Mouse (Mus musculus): ENCODE measurements around the gene Rbbp5. TPM values are rescaled to one million over a fixed set of nuclear protein-coding genes. Genes with fewer than 3 reads are reported as not detected.

The Rbbp5 gene
- polyA plus RNA-seq, 1 experiment = 3.3 TPM

- no peak for TF ChIP-seq GATA1 (IDR thresholded peaks at IDR 0.05; ENCODE audit: borderline replicate concordance, low read length)
- no peak for TF ChIP-seq FLI1 (IDR thresholded peaks at IDR 0.05; ENCODE audit: low read length)
- H3K36me3 ChIP-seq (replicated peaks; ENCODE audit: low read length) = no peaks in the 10 kb centered on the region
- H3K4me1 ChIP-seq = peaks cover 3% of the 10 kb centered on the region; the same call in 1 of the 2 replicates
- H3K9me3 ChIP-seq = no peaks in the 10 kb centered on the region
- H3K4me3 ChIP-seq (replicated peaks) = no peak overlapping the region
- H3K27me3 ChIP-seq (replicated peaks) = peaks cover 74% of the 10 kb centered on the region
Observed at GRCm38 (mm10) chr1:132515339-132515738, 38.2 kb downstream of the Rbbp5 start.

DNA sequence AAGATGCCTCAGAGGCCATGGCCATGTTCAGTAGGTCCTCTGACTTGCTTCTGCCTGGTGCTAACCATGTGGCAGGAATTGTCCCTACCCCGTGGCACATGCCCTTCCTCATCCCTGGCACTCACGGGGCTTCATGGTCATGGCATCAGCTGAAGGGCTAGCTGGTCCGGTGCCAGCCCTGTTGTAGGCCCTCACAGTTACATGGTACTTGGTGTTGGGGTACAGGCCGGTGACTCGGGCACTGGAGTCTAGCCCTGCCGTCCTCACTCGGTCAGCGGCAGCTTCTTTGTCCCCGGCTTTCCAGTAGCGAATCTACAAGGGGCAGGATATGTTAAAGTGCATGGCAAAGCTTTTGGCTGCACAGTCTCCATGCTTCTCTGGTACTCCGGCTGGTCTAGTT is 39.6 kb downstream of the Rbbp5 start:
- H3K4me1 ChIP-seq = peaks cover 7% of the 10 kb centered on the region; the same call in 1 of the 2 replicates
- no peaks in the 10 kb centered on the region for H3K9me3 ChIP-seq
- no peaks in the 10 kb centered on the region for H3K36me3 ChIP-seq (replicated peaks; ENCODE audit: low read length)
- TF ChIP-seq GATA1 (IDR thresholded peaks at IDR 0.05; ENCODE audit: borderline replicate concordance, low read length) (no peak), FLI1 (IDR thresholded peaks at IDR 0.05; ENCODE audit: low read length) (no peak)
- peaks cover 81% of the 10 kb centered on the region for H3K27me3 ChIP-seq (replicated peaks)
- no peak overlapping the region for H3K4me3 ChIP-seq (replicated peaks)

DNA sequence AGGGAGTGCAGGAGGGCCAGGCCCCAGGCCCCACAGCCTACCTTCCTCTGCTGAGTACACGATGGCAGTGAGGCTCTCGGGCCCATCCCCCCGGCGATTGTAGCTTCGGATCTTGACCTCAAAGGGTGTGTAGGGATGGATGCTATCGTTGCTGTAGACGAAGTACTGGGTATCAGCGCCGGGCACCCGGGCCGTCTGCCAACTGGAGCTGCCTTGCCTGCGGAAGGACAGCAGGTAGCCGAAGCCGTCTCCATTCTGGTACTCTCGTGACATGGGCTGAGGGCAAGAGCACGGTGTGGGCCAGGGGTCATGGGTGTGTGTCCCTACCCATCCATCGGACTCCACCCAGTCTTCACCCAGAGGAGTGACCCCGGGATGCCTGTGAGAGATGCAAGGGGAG is 41.5 kb downstream of the Rbbp5 start:
- Histone ChIP-seq H3K27me3 (replicated peaks) (peaks cover 87% of the 10 kb centered on the region), H3K36me3 (replicated peaks; ENCODE audit: low read length) (no peaks in the 10 kb centered on the region)
- no peak for TF ChIP-seq GATA1 (IDR thresholded peaks at IDR 0.05; ENCODE audit: borderline replicate concordance, low read length)
- no peak for TF ChIP-seq FLI1 (IDR thresholded peaks at IDR 0.05; ENCODE audit: low read length)

DNA sequence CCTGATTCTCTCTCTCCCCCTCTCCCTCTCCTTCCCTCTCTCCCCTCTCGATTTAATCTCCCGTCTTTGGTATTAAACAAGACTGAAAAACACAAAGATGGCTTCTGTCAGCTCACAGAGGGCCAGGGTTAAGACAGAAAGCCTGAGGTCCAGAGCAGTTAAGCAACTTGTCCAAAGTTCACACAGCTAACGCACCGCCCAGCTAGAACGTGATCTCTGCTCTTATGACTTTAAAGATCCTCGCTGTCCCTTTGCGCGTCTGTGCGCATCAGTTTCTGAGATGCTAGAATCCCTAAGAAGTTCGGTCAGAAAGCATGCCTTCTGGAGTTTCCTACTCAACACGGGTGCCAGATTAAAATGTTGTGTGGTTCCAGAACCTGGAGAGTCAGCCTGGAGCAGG is 42.6 kb downstream of the Rbbp5 start:
- Histone ChIP-seq H3K4me1 (peaks cover 7% of the 10 kb centered on the region; the same call in 1 of the 2 replicates), H3K27me3 (replicated peaks) (peaks cover 81% of the 10 kb centered on the region), H3K36me3 (replicated peaks; ENCODE audit: low read length) (no peaks in the 10 kb centered on the region), H3K4me3 (replicated peaks) (no peak overlapping the region), H3K9me3 (no peaks in the 10 kb centered on the region)
- TF ChIP-seq GATA1 (IDR thresholded peaks at IDR 0.05; ENCODE audit: borderline replicate concordance, low read length) (no peak), FLI1 (IDR thresholded peaks at IDR 0.05; ENCODE audit: low read length) (no peak)

More for the DNA sequence above, 41.5 kb downstream of the Rbbp5 start:
- Histone ChIP-seq H3K9me3 (no peaks in the 10 kb centered on the region), H3K4me3 (replicated peaks) (no peak overlapping the region), H3K4me1 (peaks cover 7% of the 10 kb centered on the region; the same call in 1 of the 2 replicates)

GRCm38 (mm10) chr1:132520764-132521163 is 43.6 kb downstream of the Rbbp5 start:
- no peaks in the 10 kb centered on the region for H3K9me3 ChIP-seq
- peaks cover 7% of the 10 kb centered on the region; the same call in 1 of the 2 replicates for H3K4me1 ChIP-seq
- TF ChIP-seq FLI1 (IDR thresholded peaks at IDR 0.05; ENCODE audit: low read length) (no peak), GATA1 (IDR thresholded peaks at IDR 0.05; ENCODE audit: borderline replicate concordance, low read length) (no peak)
- H3K27me3 ChIP-seq (replicated peaks) = peaks cover 80% of the 10 kb centered on the region
- H3K4me3 ChIP-seq (replicated peaks) = no peak overlapping the region
- no peaks in the 10 kb centered on the region for H3K36me3 ChIP-seq (replicated peaks; ENCODE audit: low read length)

GRCm38 (mm10) chr1:132523048-132523447 is 45.9 kb downstream of the Rbbp5 start:
- TF ChIP-seq GATA1 (IDR thresholded peaks at IDR 0.05; ENCODE audit: borderline replicate concordance, low read length) = no peak
- TF ChIP-seq FLI1 (IDR thresholded peaks at IDR 0.05; ENCODE audit: low read length) = no peak
- Histone ChIP-seq H3K4me1 (peaks cover 7% of the 10 kb centered on the region; the same call in 1 of the 2 replicates), H3K4me3 (replicated peaks) (no peak overlapping the region), H3K9me3 (no peaks in the 10 kb centered on the region), H3K36me3 (replicated peaks; ENCODE audit: low read length) (no peaks in the 10 kb centered on the region), H3K27me3 (replicated peaks) (peaks cover 77% of the 10 kb centered on the region)

DNA sequence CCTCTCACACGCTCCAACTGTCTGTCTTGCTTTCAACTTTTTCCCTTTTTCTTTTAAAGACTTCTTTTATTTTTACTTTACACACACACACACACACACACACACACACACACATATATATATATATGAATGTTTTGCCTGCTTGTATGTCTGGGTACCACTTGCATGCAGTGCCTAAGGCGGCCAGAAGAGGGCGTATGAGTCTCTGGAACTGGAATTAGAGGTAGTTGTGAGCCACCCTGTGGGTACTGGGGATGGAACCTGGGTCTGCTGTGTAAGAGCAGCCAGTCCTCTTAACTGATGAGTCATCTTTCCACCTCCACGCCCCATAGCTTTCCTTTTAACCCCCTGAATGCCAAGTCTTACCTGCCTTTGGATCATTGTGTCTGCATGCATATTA is 46.8 kb downstream of the Rbbp5 start:
- Histone ChIP-seq H3K36me3 (replicated peaks; ENCODE audit: low read length) (no peaks in the 10 kb centered on the region), H3K9me3 (no peaks in the 10 kb centered on the region), H3K4me3 (replicated peaks) (no peak overlapping the region), H3K4me1 (peaks cover 7% of the 10 kb centered on the region; the same call in 1 of the 2 replicates), H3K27me3 (replicated peaks) (peaks cover 77% of the 10 kb centered on the region)
- TF ChIP-seq FLI1 (IDR thresholded peaks at IDR 0.05; ENCODE audit: low read length) (no peak), GATA1 (IDR thresholded peaks at IDR 0.05; ENCODE audit: borderline replicate concordance, low read length) (no peak)

GRCm38 (mm10) chr1:132525832-132526231 is 48.7 kb downstream of the Rbbp5 start:
- H3K9me3 ChIP-seq = no peaks in the 10 kb centered on the region
- TF ChIP-seq FLI1 (IDR thresholded peaks at IDR 0.05; ENCODE audit: low read length) (no peak), GATA1 (IDR thresholded peaks at IDR 0.05; ENCODE audit: borderline replicate concordance, low read length) (no peak)
- H3K27me3 ChIP-seq (replicated peaks) = peaks cover 78% of the 10 kb centered on the region
- H3K36me3 ChIP-seq (replicated peaks; ENCODE audit: low read length) = no peaks in the 10 kb centered on the region
- H3K4me3 ChIP-seq (replicated peaks) = no peak overlapping the region
- peaks cover 3% of the 10 kb centered on the region; the same call in 1 of the 2 replicates for H3K4me1 ChIP-seq

GRCm38 (mm10) chr1:132528071-132528470 is 50.9 kb downstream of the Rbbp5 start:
- Histone ChIP-seq H3K27me3 (replicated peaks) (peaks cover 79% of the 10 kb centered on the region), H3K9me3 (no peaks in the 10 kb centered on the region), H3K4me1 (no peaks in the 10 kb centered on the region; the same call in 1 of the 2 replicates), H3K36me3 (replicated peaks; ENCODE audit: low read length) (no peaks in the 10 kb centered on the region), H3K4me3 (replicated peaks) (no peak overlapping the region)
- TF ChIP-seq GATA1 (IDR thresholded peaks at IDR 0.05; ENCODE audit: borderline replicate concordance, low read length) (no peak), FLI1 (IDR thresholded peaks at IDR 0.05; ENCODE audit: low read length) (no peak)

- TF ChIP-seq FLI1 (IDR thresholded peaks at IDR 0.05; ENCODE audit: low read length) (no peak), GATA1 (IDR thresholded peaks at IDR 0.05; ENCODE audit: borderline replicate concordance, low read length) (no peak)
- no peaks in the 10 kb centered on the region for H3K9me3 ChIP-seq
- H3K4me3 ChIP-seq (replicated peaks) = peak overlapping the region; percentile 46
- no peaks in the 10 kb centered on the region; the same call in 1 of the 2 replicates for H3K4me1 ChIP-seq
- H3K27me3 ChIP-seq (replicated peaks) = peaks cover 79% of the 10 kb centered on the region
- no peaks in the 10 kb centered on the region for H3K36me3 ChIP-seq (replicated peaks; ENCODE audit: low read length)
Observed at GRCm38 (mm10) chr1:132528647-132529334, 51.6 kb downstream of the Rbbp5 start.
